ENCODE assay signal across 9 mouse cellular contexts in the genomic region with DNA sequence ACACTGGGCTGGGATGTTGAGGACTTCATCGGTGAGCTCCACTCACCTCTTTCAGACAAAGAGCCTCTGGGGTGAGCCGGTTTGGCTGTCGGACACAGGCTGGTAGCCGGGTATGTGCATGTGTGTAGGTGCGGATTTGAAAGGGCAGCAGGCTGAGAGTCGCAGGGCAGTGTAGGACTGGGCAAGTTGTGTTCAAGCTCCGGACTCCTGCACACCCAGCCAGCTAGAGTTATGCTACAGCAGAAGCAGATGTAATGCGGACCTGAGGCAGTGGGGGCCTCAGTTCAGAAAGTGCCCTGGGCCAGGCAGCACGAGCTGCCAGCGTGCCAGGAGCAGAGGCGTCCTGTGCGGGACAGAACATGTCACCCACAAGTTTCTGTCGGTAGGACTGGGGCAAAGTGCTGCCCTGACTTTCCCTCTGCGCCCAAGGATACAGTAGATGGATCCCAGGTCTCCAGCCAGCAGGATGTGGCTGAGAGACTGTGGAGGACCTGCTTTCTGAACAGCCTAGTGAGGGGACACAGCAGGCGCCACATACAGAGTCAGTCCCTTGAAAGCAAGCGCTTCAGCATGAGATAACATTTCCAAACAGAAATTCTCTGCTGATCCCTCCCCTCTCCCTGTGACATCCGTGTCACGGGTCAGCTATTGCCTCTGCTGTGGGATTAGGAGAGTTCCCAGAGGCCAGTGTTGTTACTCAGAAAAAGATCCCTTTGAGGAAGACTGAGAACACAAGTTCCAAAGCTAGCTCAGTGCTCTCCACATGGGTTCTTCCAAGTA. TPM values are rescaled to one million over a fixed set of nuclear protein-coding genes. Genes with fewer than 3 reads are reported as not detected.
DNase-seq lines count a peak whose midpoint lies in the region; ATAC-seq and TF ChIP-seq lines count a peak whose summit lies in the region.
"Had no signal": no experiment of that assay in that cellular context is flagged by ENCODE, and none has a peak within 500 bp of the region (broad histone marks: within the 10 kb centered on the region; RNA-seq: fewer than 3 reads in every experiment).

No protein-coding gene starts in this region.

- TF ChIP-seq CTCF in embryonic fibroblast, embryonic 13.5 days (IDR thresholded peaks at IDR 0.05; ENCODE audit: borderline replicate concordance, insufficient read depth, low read length) = no peak

- peaks cover 22% of the 10 kb centered on the region for H3K4me1 ChIP-seq in embryonic fibroblast, embryonic 13.5 days (ENCODE audit: control insufficient read depth, insufficient read depth, low read length)
- peaks cover 52% of the 10 kb centered on the region for H3K4me1 ChIP-seq in midbrain, embryonic 10.5 days

- ATAC-seq in monocyte, adult 5-6 weeks (replicated peaks; ENCODE audit: insufficient number of reproducible peaks, low FRiP score, low TSS enrichment, poor library complexity, severe bottlenecking) = no peak

- H3K36me3 ChIP-seq in midbrain, embryonic 10.5 days = peaks cover 8% of the 10 kb centered on the region
- H3K36me3 ChIP-seq: G1E had no signal

- peak; percentile 97 for DNase-seq in heart, adult 11 months
- no peak for DNase-seq in heart, postnatal 4 days
- DNase-seq in induced T-regulatory cell, adult 2 months (ENCODE audit: low read depth) = peak; percentile 14
- peak; percentile 57 for DNase-seq in midbrain, embryonic 10.5 days (ENCODE audit: low spot score)
- no peak for DNase-seq in layer of hippocampus, adult 9-10 months (ENCODE audit: low spot score)
- no peak for DNase-seq in layer of hippocampus, postnatal 14 days (ENCODE audit: low spot score in 2 of 2)

- peak overlapping the region; percentile 74 for H3K4me3 ChIP-seq in embryonic fibroblast, embryonic 13.5 days (ENCODE audit: insufficient read depth, low read length)
- peak overlapping the region; percentile 70 for H3K4me3 ChIP-seq in midbrain, embryonic 10.5 days

- WGBS in midbrain, embryonic 10.5 days = 8% methylated on average over 18 of the region's 18 CpGs

- no peaks in the 10 kb centered on the region for H3K9me3 ChIP-seq in midbrain, embryonic 10.5 days (replicated peaks)
- H3K9me3 ChIP-seq: G1E had no signal

- H3K27ac ChIP-seq in embryonic fibroblast, embryonic 13.5 days (ENCODE audit: insufficient read depth, low read length) = peak overlapping the region; percentile 45
- peak overlapping the region; percentile 94 for H3K27ac ChIP-seq in midbrain, embryonic 10.5 days (replicated peaks)

- 0 out of 2 replicates have a peak, but pooled peaks have one; percentile 39 for TF ChIP-seq POLR2A in embryonic fibroblast, embryonic 13.5 days (IDR thresholded peaks at IDR 0.05; ENCODE audit: low read depth, low read length)

- no peaks in the 10 kb centered on the region for H3K27me3 ChIP-seq in midbrain, embryonic 10.5 days (ENCODE audit: low read depth, poor library complexity, severe bottlenecking)

RNA-seq across cellular contexts. Expression of a gene that starts 1.0 kb away (rescaled TPM):
- 100 to 1,000 TPM; 108 to 126 TPM for total RNA-seq in heart, postnatal 4 days (2021)
- polyA plus RNA-seq in embryonic fibroblast, embryonic 13.5 days (2011; ENCODE audit: insufficient read length, low read depth, missing spikeins) = 116 and 161 TPM in 2 replicates
- 21.8 and 25.9 TPM in 2 replicates for polyA plus RNA-seq in midbrain, embryonic 10.5 days (2016; fragmentation: Nextera tagmentation; extraction: Ambion mirVana)
- 1 to 10 TPM; 2.6 to 5.9 TPM for total RNA-seq in layer of hippocampus, postnatal 14 days (2021)
- total RNA-seq in monocyte, adult 5-6 weeks (2017) = 1.9 to 5.8 TPM (median 2.8 TPM) in 3 replicates
- polyA plus RNA-seq: G1E had no signal

Comparison
In these comparisons a context has a peak if more than half of its experiments do, and no peak if none do; other contexts are left out.
1. DNase-seq: peak in heart, adult 11 months (single experiment), induced T-regulatory cell, adult 2 months (single experiment) and midbrain, embryonic 10.5 days (single experiment); none in heart, postnatal 4 days (single experiment), layer of hippocampus, adult 9-10 months (single experiment) and layer of hippocampus, postnatal 14 days (0 of 2).
2. RNA of a gene that starts 1.0 kb away (total RNA-seq): 108 to 126 TPM in heart, postnatal 4 days; 2.6 to 5.9 TPM in layer of hippocampus, postnatal 14 days and 1.9 to 5.8 TPM in monocyte, adult 5-6 weeks; every median in the first group is over 10 times any median in the second.